Mouse (Mus musculus) bone marrow macrophage, adult 2 months (primary cell): ENCODE data around the gene Gramd4.

ENCODE experiments used
- CTCF ChIP-seq: IDR thresholded peaks from 2 replicates; pipeline ENCODE4 v1.5.1; 2012; ENCODE audit warnings: low read depth, mild to moderate bottlenecking, low read length, moderate library complexity
- POLR2A ChIP-seq: IDR thresholded peaks from 2 replicates; pipeline ENCODE4 v1.6.1; 2012; ENCODE audit warnings: mild to moderate bottlenecking, low read depth, low read length, borderline replicate concordance

- TF ChIP-seq POLR2A (no peak), CTCF (no peak)
Observed at GRCm38 (mm10) chr15:86064850-86065229, 7.3 kb downstream of the Gramd4 start.
